Mouse (Mus musculus) cortical plate, adult 2 months (tissue): ENCODE data around the gene Tmem104.

Experiments
- CTCF ChIP-seq: fragments of 200-500 bp; IDR thresholded peaks from 2 replicates; pipeline ENCODE4 v1.5.1; 2011; ENCODE audit warnings: mild to moderate bottlenecking, control low read depth, low read length; ENCODE audit not compliant: insufficient read depth; ENCODE audit errors: extremely low read depth
- POLR2A ChIP-seq: fragments of 200-500 bp; IDR thresholded peaks from 2 replicates; pipeline ENCODE4 v1.6.1; 2011; ENCODE audit warnings: mild to moderate bottlenecking, low read length, control low read depth; ENCODE audit not compliant: insufficient read depth; ENCODE audit errors: extremely low read depth

- TF ChIP-seq POLR2A, result no peak
- peak; percentile 55 for TF ChIP-seq CTCF
These were observed 27.1 kb upstream of the Tmem104 start for GRCm38 (mm10) chr11:115160016-115160797.
